Mouse (Mus musculus) liver, postnatal 0 days (tissue): ENCODE results near the gene Tiam1. TPM values are rescaled to one million over a fixed set of nuclear protein-coding genes. Genes with fewer than 3 reads are reported as not detected.

Experiments
- ATAC-seq: fragments of 200-750 bp; cut with Nextera tagmentation; 2 replicates; pipeline ENCODE4 v1.8.0; 2017; ENCODE audit warnings: mild to moderate bottlenecking, moderate library complexity
- DNase-seq: peaks from one replicate; pipeline ENCODE4 v3.0.0-alpha.2; 2016
- H3K27ac ChIP-seq: fragments of 300-500 bp; sonication (generic); 2 replicates; pipeline ENCODE4 v1.5.1; 2014; ENCODE audit warnings: antibody characterized with exemption, moderate library complexity, mild to moderate bottlenecking, low read depth
- H3K27me3 ChIP-seq: fragments of 300-500 bp; sonication (generic); 2 replicates; pipeline ENCODE4 v1.6.1; 2014; ENCODE audit warnings: low read length, control low read depth, mixed read lengths; ENCODE audit not compliant: insufficient read depth
- H3K36me3 ChIP-seq: fragments of 300-500 bp; sonication (generic); replicated peaks from 2 replicates; pipeline ENCODE4 v1.6.1; 2014; ENCODE audit warnings: mild to moderate bottlenecking, control low read depth, low read length, moderate library complexity, mixed read lengths; ENCODE audit not compliant: insufficient read depth
- H3K4me1 ChIP-seq: fragments of 300-500 bp; sonication (generic); 2 replicates; pipeline ENCODE4 v1.6.1; 2014; ENCODE audit warnings: antibody characterized with exemption, mild to moderate bottlenecking, control low read depth; ENCODE audit not compliant: insufficient read depth
- H3K4me2 ChIP-seq: fragments of 300-500 bp; sonication (generic); 2 replicates; pipeline ENCODE4 v1.6.1; 2014; ENCODE audit warnings: low read depth, mild to moderate bottlenecking, low read length, moderate library complexity, mixed read lengths
- H3K4me3 ChIP-seq: fragments of 300-500 bp; sonication (generic); 2 replicates; pipeline ENCODE4 v1.5.1; 2014; ENCODE audit warnings: low read depth, low read length
- H3K9ac ChIP-seq: fragments of 300-500 bp; sonication (generic); replicated peaks from 2 replicates; pipeline ENCODE4 v1.6.1; 2014; ENCODE audit warnings: mild to moderate bottlenecking, moderate library complexity
- H3K9me3 ChIP-seq: fragments of 300-500 bp; sonication (generic); 2 replicates; pipeline ENCODE4 v1.6.1; 2016; ENCODE audit warnings: mild to moderate bottlenecking, control low read depth, low read length, mixed read lengths
- CTCF ChIP-seq: sonication (generic); IDR thresholded peaks from 2 replicates; pipeline ENCODE4 v1.5.1; 2016; ENCODE audit warnings: antibody characterized with exemption, low read depth
- EP300 ChIP-seq: IDR thresholded peaks from 2 replicates; pipeline ENCODE4 v1.6.1; 2016; ENCODE audit warnings: antibody characterized with exemption, low read depth, mild to moderate bottlenecking
- WGBS: fragments of 180-500 bp; shearing (Covaris S2); extraction: QIAGEN DNeasy Blood & Tissue Kit; methylation state at CpG from one replicate; pipeline ENCODE4 v1.1.7; 2014; ENCODE audit not compliant: insufficient replicate concordance; 5-methylcytosine and 5-hydroxymethylcytosine counted together
- polyA plus RNA-seq: library from polyadenylated mRNA; unstranded; fragments of >200 nt; fragmentation: Nextera tagmentation; extraction: Ambion mirVana; gene quantifications from 2 replicates; pipeline ENCODE4 v1.2.1, GENCODE M21; 2015

Gene Tiam1
- polyA plus RNA-seq, 1 experiment from 2014 or later, result 3.2 TPM

DNA sequence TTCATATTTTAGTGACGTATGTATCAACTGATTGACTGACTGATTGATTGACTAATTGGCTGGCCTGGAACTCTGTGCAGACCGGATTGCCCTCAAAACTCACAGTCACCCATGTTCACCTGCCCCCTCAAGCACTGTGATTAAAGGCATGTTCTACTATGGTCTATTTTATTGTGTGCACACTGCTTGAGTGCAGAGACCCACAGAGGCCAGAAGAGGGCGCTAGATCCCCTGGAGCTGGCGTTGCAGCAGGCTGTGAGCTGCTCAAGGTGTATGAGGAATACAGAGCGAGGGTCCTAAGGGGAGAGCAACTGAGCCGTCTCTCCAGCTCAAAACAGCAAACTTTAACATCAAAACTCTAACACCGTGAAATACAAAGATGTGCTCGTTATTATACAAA, 202.9 kb downstream of the Tiam1 start:
- Histone ChIP-seq H3K9me3 (peaks cover 8% of the 10 kb centered on the region), H3K4me3 (no peak overlapping the region), H3K4me1 (no peaks in the 10 kb centered on the region), H3K27me3 (no peaks in the 10 kb centered on the region), H3K4me2 (no peak overlapping the region), H3K36me3 (no peaks in the 10 kb centered on the region), H3K27ac (no peak overlapping the region), H3K9ac (no peak overlapping the region)
- TF ChIP-seq EP300 (no peak), CTCF (peak; percentile 52)
- ATAC-seq, result no peak
- 83% methylated on average over 8 of the region's 8 CpGs for WGBS
- no peak for DNase-seq

DNA sequence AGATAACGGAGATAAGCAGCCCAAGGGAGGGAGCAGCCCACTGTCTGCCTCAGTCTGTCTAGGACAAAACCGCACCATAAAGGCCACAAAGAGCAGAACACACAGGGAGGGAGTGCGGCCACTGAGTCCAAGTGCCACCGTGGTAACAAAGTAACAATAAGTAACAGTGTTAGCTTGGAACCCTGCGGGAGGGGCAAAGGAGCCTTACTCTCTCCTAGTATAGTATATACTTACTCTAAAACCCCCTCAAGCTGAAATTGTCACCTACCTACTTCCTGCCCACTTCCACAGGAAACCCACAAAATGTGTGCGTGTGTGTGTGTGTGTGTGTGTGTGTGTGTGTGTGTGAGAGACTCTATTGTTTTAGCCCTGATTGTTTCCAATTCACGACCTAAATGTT, 205.3 kb downstream of the Tiam1 start:
- ATAC-seq (no peak), DNase-seq (no peak)
- Histone ChIP-seq H3K4me3 (no peak overlapping the region), H3K27ac (no peak overlapping the region), H3K9me3 (peaks cover 8% of the 10 kb centered on the region), H3K4me2 (no peak overlapping the region), H3K27me3 (no peaks in the 10 kb centered on the region), H3K9ac (no peak overlapping the region), H3K4me1 (no peaks in the 10 kb centered on the region), H3K36me3 (no peaks in the 10 kb centered on the region)
- WGBS, result 32% methylated on average over 7 of the region's 7 CpGs
- TF ChIP-seq CTCF (no peak), EP300 (no peak)

DNA sequence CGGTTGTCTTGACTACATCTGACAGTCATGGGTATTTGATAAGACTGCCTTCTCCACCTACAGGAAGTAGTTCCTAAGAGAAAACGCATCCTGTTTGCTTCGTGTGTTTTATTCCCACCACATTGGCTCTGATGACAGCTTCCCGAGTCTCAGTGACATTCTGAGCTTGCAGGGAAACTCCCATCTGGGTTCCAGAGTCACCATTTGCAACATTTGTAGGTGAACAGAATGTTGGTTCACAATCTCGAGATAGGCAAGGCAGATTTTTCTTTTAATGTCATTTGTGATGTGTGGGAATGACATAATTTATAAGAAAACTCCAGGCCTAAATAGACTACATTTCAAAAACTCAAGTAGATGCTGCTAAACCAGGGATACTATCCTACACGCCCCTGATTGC, 207.0 kb downstream of the Tiam1 start:
- H3K9ac ChIP-seq, result no peak overlapping the region
- DNase-seq, result no peak
- ATAC-seq, result no peak
- H3K4me3 ChIP-seq, result no peak overlapping the region
- no peaks in the 10 kb centered on the region for H3K4me1 ChIP-seq
- no peaks in the 10 kb centered on the region for H3K36me3 ChIP-seq
- H3K4me2 ChIP-seq, result no peak overlapping the region
- no peaks in the 10 kb centered on the region for H3K27me3 ChIP-seq
- H3K27ac ChIP-seq, result no peak overlapping the region
- H3K9me3 ChIP-seq, result peaks cover 8% of the 10 kb centered on the region
- TF ChIP-seq EP300 (no peak), CTCF (no peak)
- WGBS, result 53% methylated on average over 6 of the region's 6 CpGs

DNA sequence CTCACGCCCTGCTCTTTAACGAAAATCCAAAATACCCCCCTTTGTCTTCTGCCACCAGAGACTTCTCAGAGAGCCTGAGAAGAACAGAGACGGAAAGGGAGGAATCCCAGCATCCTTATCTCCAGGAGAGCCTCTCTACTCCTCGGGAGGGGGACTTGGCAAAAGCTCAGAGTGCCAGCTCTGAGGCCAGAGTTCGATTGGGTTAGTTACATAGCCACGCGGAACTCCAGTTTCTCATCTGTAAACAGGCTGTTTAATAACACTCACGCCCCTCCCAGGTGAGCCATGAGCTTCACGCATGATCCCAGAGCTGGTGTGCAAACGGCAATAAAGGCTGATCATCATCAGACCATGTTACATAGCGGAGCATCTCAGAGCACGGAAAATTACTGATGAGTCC, 208.2 kb downstream of the Tiam1 start:
- Histone ChIP-seq H3K27me3 (no peaks in the 10 kb centered on the region), H3K4me2 (no peak overlapping the region), H3K9me3 (no peaks in the 10 kb centered on the region), H3K4me1 (no peaks in the 10 kb centered on the region), H3K4me3 (no peak overlapping the region), H3K27ac (0 out of 2 replicates have a peak overlapping the region, but pooled peaks have one; percentile 5), H3K9ac (no peak overlapping the region), H3K36me3 (no peaks in the 10 kb centered on the region)
- peak; percentile 86 for ATAC-seq
- TF ChIP-seq EP300 (no peak), CTCF (no peak)
- WGBS, result 71% methylated on average over 12 of the region's 12 CpGs
- DNase-seq, result peak; percentile 41

DNA sequence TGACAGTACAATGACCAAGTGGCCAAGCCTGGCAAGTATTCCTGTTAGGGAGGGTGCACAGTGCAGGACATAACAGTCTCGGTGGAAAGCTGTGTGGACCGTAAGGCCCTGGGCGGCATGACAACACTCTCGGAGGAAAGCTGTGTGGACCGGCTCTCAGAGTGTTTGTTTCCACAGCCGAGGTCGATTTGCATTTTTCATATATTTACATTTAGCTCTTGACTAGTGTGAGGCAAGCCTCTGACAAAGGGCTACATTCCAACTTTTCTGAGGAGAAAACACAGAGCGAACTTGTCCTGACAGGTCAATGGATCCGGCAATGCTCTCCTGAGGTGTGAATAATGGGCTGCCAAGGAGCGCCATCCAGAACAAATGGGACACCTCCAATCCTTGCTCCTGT, 209.0 kb downstream of the Tiam1 start:
- peak; percentile 55 for ATAC-seq
- Histone ChIP-seq H3K9me3 (no peaks in the 10 kb centered on the region), H3K4me2 (no peak overlapping the region), H3K4me3 (no peak overlapping the region), H3K4me1 (no peaks in the 10 kb centered on the region), H3K9ac (no peak overlapping the region), H3K27ac (0 out of 2 replicates have a peak overlapping the region, but pooled peaks have one; percentile 18), H3K36me3 (no peaks in the 10 kb centered on the region), H3K27me3 (no peaks in the 10 kb centered on the region)
- TF ChIP-seq CTCF, result no peak
- no peak for TF ChIP-seq EP300
- 80% methylated on average over 10 of the region's 10 CpGs for WGBS
- no peak for DNase-seq

DNA sequence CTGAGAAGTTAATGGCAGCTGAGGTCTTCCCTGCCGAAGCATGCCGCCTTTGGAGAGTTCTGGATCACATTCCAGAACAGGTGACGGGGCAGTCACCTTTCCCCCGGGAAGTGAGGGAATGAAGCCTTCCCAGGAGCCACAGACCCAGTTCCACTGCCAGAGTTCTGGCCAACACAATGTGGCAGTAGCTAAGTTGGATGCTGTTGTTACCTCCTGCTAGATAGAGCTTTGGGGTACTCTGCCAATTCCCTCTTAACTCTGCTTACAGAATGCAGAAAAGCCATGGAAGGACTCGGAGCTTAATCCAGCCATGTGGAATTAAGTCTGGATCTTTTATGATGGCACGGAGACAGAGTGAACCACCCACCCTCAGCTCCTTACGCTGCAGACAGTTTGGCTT, 209.6 kb downstream of the Tiam1 start:
- Histone ChIP-seq H3K27ac (no peak overlapping the region), H3K9me3 (no peaks in the 10 kb centered on the region), H3K36me3 (no peaks in the 10 kb centered on the region), H3K9ac (no peak overlapping the region), H3K27me3 (no peaks in the 10 kb centered on the region), H3K4me1 (no peaks in the 10 kb centered on the region), H3K4me2 (no peak overlapping the region), H3K4me3 (no peak overlapping the region)
- DNase-seq (no peak), ATAC-seq (no peak)
- TF ChIP-seq EP300 (no peak), CTCF (no peak)
- WGBS, result 78% methylated on average over 7 of the region's 7 CpGs

DNA sequence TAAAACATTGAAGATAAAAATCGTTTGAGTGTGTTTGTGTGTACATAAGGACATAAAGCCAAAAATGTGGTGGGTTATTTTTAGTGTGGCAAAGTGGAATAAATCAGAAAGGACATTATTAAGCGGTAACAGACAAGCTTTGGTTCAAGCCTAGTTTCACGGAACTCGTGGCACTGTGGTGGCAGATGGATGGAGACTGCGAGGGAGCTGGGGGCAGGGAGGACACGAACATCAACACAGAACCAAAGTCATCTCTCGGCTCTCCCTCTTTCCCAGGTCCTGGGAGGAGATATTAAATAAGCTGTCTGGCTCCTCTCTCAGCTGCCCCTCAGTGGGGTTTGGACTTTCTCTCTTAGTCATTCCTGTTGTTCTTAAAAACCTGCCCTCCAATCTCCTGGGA, 215.0 kb downstream of the Tiam1 start:
- Histone ChIP-seq H3K36me3 (no peaks in the 10 kb centered on the region), H3K9ac (no peak overlapping the region)

More for the DNA sequence above, 215.0 kb downstream of the Tiam1 start:
- Histone ChIP-seq H3K4me3 (no peak overlapping the region), H3K4me2 (no peak overlapping the region), H3K27ac (no peak overlapping the region), H3K27me3 (no peaks in the 10 kb centered on the region), H3K9me3 (no peaks in the 10 kb centered on the region), H3K4me1 (no peaks in the 10 kb centered on the region)
- TF ChIP-seq EP300 (no peak), CTCF (no peak)
- 77% methylated on average over 7 of the region's 7 CpGs for WGBS
- no peak for ATAC-seq
- DNase-seq, result no peak
